Mouse (Mus musculus): ENCODE measurements around the gene Smpx. TPM values are rescaled to one million over a fixed set of nuclear protein-coding genes. Genes with fewer than 3 reads are reported as not detected.

Smpx gene
- 5.9 and 7.6 TPM in 2 replicates for polyA plus RNA-seq (2015; fragmentation: Nextera tagmentation; extraction: Ambion mirVana)

- no peak within 1 kb of the TSS for H3K9ac ChIP-seq (replicated peaks; ENCODE audit: low read length)
- no peak within 1 kb of the TSS for H3K27ac ChIP-seq (ENCODE audit: low read length)
- 63% methylated on average over 8 of the region's 8 CpGs for whole genome bisulfite sequencing
- H3K4me3 ChIP-seq (ENCODE audit: low read length) = no peak within 1 kb of the TSS
- H3K4me2 ChIP-seq (replicated peaks; ENCODE audit: low read depth, low read length) = no peak within 1 kb of the TSS
- ATAC-seq (ENCODE audit: low FRiP score, low TSS enrichment) = no peak
- H3K9me3 ChIP-seq (ENCODE audit: low read length) = no peaks in the 10 kb centered on the region
- H3K4me1 ChIP-seq (ENCODE audit: insufficient read depth, low read length) = no peaks in the 10 kb centered on the region
- peaks cover 8% of the 10 kb centered on the region; the same call in 1 of the 2 replicates for H3K27me3 ChIP-seq (ENCODE audit: insufficient read depth, low read length)
- H3K36me3 ChIP-seq (ENCODE audit: insufficient read depth, low read length) = no peaks in the 10 kb centered on the region
These were observed at the start of gene Smpx for GRCm38 (mm10) chrX:157698862-157699261. Gene Smpx, plus strand, starts transcription at chrX:157698910.

GRCm38 (mm10) chrX:157655047-157655446 is 43.7 kb upstream of the Smpx start:
- no peak for ATAC-seq (ENCODE audit: low FRiP score, low TSS enrichment)
- Histone ChIP-seq H3K36me3 (ENCODE audit: insufficient read depth, low read length) (no peaks in the 10 kb centered on the region), H3K27me3 (ENCODE audit: insufficient read depth, low read length) (no peaks in the 10 kb centered on the region), H3K27ac (ENCODE audit: low read length) (no peak overlapping the region), H3K9ac (replicated peaks; ENCODE audit: low read length) (no peak overlapping the region), H3K4me3 (ENCODE audit: low read length) (no peak overlapping the region), H3K9me3 (ENCODE audit: low read length) (no peaks in the 10 kb centered on the region), H3K4me2 (replicated peaks; ENCODE audit: low read depth, low read length) (no peak overlapping the region), H3K4me1 (ENCODE audit: insufficient read depth, low read length) (no peaks in the 10 kb centered on the region)

GRCm38 (mm10) chrX:157657356-157657755 is 41.4 kb upstream of the Smpx start:
- no peaks in the 10 kb centered on the region for H3K36me3 ChIP-seq (ENCODE audit: insufficient read depth, low read length)
- ATAC-seq (ENCODE audit: low FRiP score, low TSS enrichment) = no peak
- no peak overlapping the region for H3K9ac ChIP-seq (replicated peaks; ENCODE audit: low read length)
- H3K4me2 ChIP-seq (replicated peaks; ENCODE audit: low read depth, low read length) = no peak overlapping the region
- no peak overlapping the region for H3K27ac ChIP-seq (ENCODE audit: low read length)
- H3K4me1 ChIP-seq (ENCODE audit: insufficient read depth, low read length) = no peaks in the 10 kb centered on the region
- H3K4me3 ChIP-seq (ENCODE audit: low read length) = no peak overlapping the region
- H3K27me3 ChIP-seq (ENCODE audit: insufficient read depth, low read length) = no peaks in the 10 kb centered on the region
- no peaks in the 10 kb centered on the region for H3K9me3 ChIP-seq (ENCODE audit: low read length)

- Histone ChIP-seq H3K9me3 (ENCODE audit: low read length) (no peaks in the 10 kb centered on the region), H3K27ac (ENCODE audit: low read length) (no peak overlapping the region), H3K9ac (replicated peaks; ENCODE audit: low read length) (no peak overlapping the region), H3K27me3 (ENCODE audit: insufficient read depth, low read length) (no peaks in the 10 kb centered on the region), H3K36me3 (ENCODE audit: insufficient read depth, low read length) (no peaks in the 10 kb centered on the region), H3K4me1 (ENCODE audit: insufficient read depth, low read length) (no peaks in the 10 kb centered on the region), H3K4me2 (replicated peaks; ENCODE audit: low read depth, low read length) (no peak overlapping the region), H3K4me3 (ENCODE audit: low read length) (no peak overlapping the region)
- 73% methylated on average over 2 of the region's 2 CpGs for whole genome bisulfite sequencing
- no peak for ATAC-seq (ENCODE audit: low FRiP score, low TSS enrichment)
These were observed 26.9 kb upstream of the Smpx start for GRCm38 (mm10) chrX:157671820-157672219.

- no peak for ATAC-seq (ENCODE audit: low FRiP score, low TSS enrichment)
- Histone ChIP-seq H3K9me3 (ENCODE audit: low read length) (no peaks in the 10 kb centered on the region), H3K27me3 (ENCODE audit: insufficient read depth, low read length) (no peaks in the 10 kb centered on the region), H3K27ac (ENCODE audit: low read length) (no peak overlapping the region), H3K4me3 (ENCODE audit: low read length) (no peak overlapping the region), H3K36me3 (ENCODE audit: insufficient read depth, low read length) (no peaks in the 10 kb centered on the region), H3K9ac (replicated peaks; ENCODE audit: low read length) (no peak overlapping the region), H3K4me2 (replicated peaks; ENCODE audit: low read depth, low read length) (no peak overlapping the region), H3K4me1 (ENCODE audit: insufficient read depth, low read length) (no peaks in the 10 kb centered on the region)
- WGBS = 73% methylated on average over 3 of the region's 3 CpGs
These were observed 23.9 kb upstream of the Smpx start for GRCm38 (mm10) chrX:157674667-157675350.

- no peaks in the 10 kb centered on the region for H3K4me1 ChIP-seq (ENCODE audit: insufficient read depth, low read length)
- H3K9ac ChIP-seq (replicated peaks; ENCODE audit: low read length) = no peak overlapping the region
- H3K27me3 ChIP-seq (ENCODE audit: insufficient read depth, low read length) = no peaks in the 10 kb centered on the region
- H3K36me3 ChIP-seq (ENCODE audit: insufficient read depth, low read length) = no peaks in the 10 kb centered on the region
- 61% methylated on average over 4 of the region's 4 CpGs for WGBS
- H3K27ac ChIP-seq (ENCODE audit: low read length) = no peak overlapping the region
- no peak overlapping the region for H3K4me3 ChIP-seq (ENCODE audit: low read length)
- no peak for ATAC-seq (ENCODE audit: low FRiP score, low TSS enrichment)
- H3K4me2 ChIP-seq (replicated peaks; ENCODE audit: low read depth, low read length) = no peak overlapping the region
- no peaks in the 10 kb centered on the region for H3K9me3 ChIP-seq (ENCODE audit: low read length)
These were observed 7.5 kb upstream of the Smpx start for GRCm38 (mm10) chrX:157691186-157691585.

- Histone ChIP-seq H3K9ac (replicated peaks; ENCODE audit: low read length) (no peak overlapping the region), H3K27ac (ENCODE audit: low read length) (no peak overlapping the region), H3K36me3 (ENCODE audit: insufficient read depth, low read length) (no peaks in the 10 kb centered on the region), H3K4me1 (ENCODE audit: insufficient read depth, low read length) (no peaks in the 10 kb centered on the region), H3K9me3 (ENCODE audit: low read length) (no peaks in the 10 kb centered on the region), H3K27me3 (ENCODE audit: insufficient read depth, low read length) (peaks cover 8% of the 10 kb centered on the region; the same call in 1 of the 2 replicates), H3K4me3 (ENCODE audit: low read length) (no peak overlapping the region), H3K4me2 (replicated peaks; ENCODE audit: low read depth, low read length) (no peak overlapping the region)
- WGBS = 80% methylated on average over 5 of the region's 5 CpGs
- ATAC-seq (ENCODE audit: low FRiP score, low TSS enrichment) = no peak
These were observed 1.0 kb upstream of the Smpx start for GRCm38 (mm10) chrX:157697591-157698135.

GRCm38 (mm10) chrX:157707236-157707635 is 8.5 kb downstream of the Smpx start:
- no peaks in the 10 kb centered on the region for H3K36me3 ChIP-seq (ENCODE audit: insufficient read depth, low read length)
- WGBS = 66% methylated on average over 2 of the region's 2 CpGs
- H3K27ac ChIP-seq (ENCODE audit: low read length) = no peak overlapping the region
- H3K27me3 ChIP-seq (ENCODE audit: insufficient read depth, low read length) = no peaks in the 10 kb centered on the region; the same call in 1 of the 2 replicates
- no peak overlapping the region for H3K4me2 ChIP-seq (replicated peaks; ENCODE audit: low read depth, low read length)
- no peak overlapping the region for H3K4me3 ChIP-seq (ENCODE audit: low read length)
- H3K9me3 ChIP-seq (ENCODE audit: low read length) = no peaks in the 10 kb centered on the region
- no peak for ATAC-seq (ENCODE audit: low FRiP score, low TSS enrichment)
- no peaks in the 10 kb centered on the region for H3K4me1 ChIP-seq (ENCODE audit: insufficient read depth, low read length)
- H3K9ac ChIP-seq (replicated peaks; ENCODE audit: low read length) = no peak overlapping the region

GRCm38 (mm10) chrX:157708616-157709280 is 10.0 kb downstream of the Smpx start:
- no peak overlapping the region for H3K9ac ChIP-seq (replicated peaks; ENCODE audit: low read length)
- H3K27ac ChIP-seq (ENCODE audit: low read length) = no peak overlapping the region
- no peaks in the 10 kb centered on the region for H3K4me1 ChIP-seq (ENCODE audit: insufficient read depth, low read length)
- no peaks in the 10 kb centered on the region for H3K9me3 ChIP-seq (ENCODE audit: low read length)
- no peak for ATAC-seq (ENCODE audit: low FRiP score, low TSS enrichment)
- H3K4me3 ChIP-seq (ENCODE audit: low read length) = no peak overlapping the region
- H3K36me3 ChIP-seq (ENCODE audit: insufficient read depth, low read length) = no peaks in the 10 kb centered on the region
- WGBS = 48% methylated on average over 4 of the region's 4 CpGs
- H3K4me2 ChIP-seq (replicated peaks; ENCODE audit: low read depth, low read length) = no peak overlapping the region
- no peaks in the 10 kb centered on the region; the same call in 1 of the 2 replicates for H3K27me3 ChIP-seq (ENCODE audit: insufficient read depth, low read length)

GRCm38 (mm10) chrX:157719907-157720306 is 21.2 kb downstream of the Smpx start:
- ATAC-seq (ENCODE audit: low FRiP score, low TSS enrichment) = no peak
- Histone ChIP-seq H3K9ac (replicated peaks; ENCODE audit: low read length) (no peak overlapping the region), H3K4me2 (replicated peaks; ENCODE audit: low read depth, low read length) (no peak overlapping the region), H3K36me3 (ENCODE audit: insufficient read depth, low read length) (no peaks in the 10 kb centered on the region), H3K4me3 (ENCODE audit: low read length) (no peak overlapping the region), H3K27me3 (ENCODE audit: insufficient read depth, low read length) (no peaks in the 10 kb centered on the region; the same call in 1 of the 2 replicates), H3K9me3 (ENCODE audit: low read length) (no peaks in the 10 kb centered on the region), H3K27ac (ENCODE audit: low read length) (no peak overlapping the region), H3K4me1 (ENCODE audit: insufficient read depth, low read length) (no peaks in the 10 kb centered on the region)
- WGBS = 59% methylated on average over 3 of the region's 3 CpGs

Measured in kidney, embryonic 16.5 days (tissue).